Mouse (Mus musculus) embryonic facial prominence, embryonic 14.5 days (tissue): Measurements from ENCODE around the gene Gm11554. TPM values are rescaled to one million over a fixed set of nuclear protein-coding genes. Genes with fewer than 3 reads are reported as not detected.
"Not testable (repeated sequence)": the region's sequence is repeated elsewhere in the genome, so short reads cannot be mapped to it uniquely, and the experiment has no call there.

Source experiments
- ATAC-seq: fragments of 200-750 bp; cut with Nextera tagmentation; 2 replicates; pipeline ENCODE4 v1.8.0; 2017; ENCODE audit warnings: low read depth, moderate number of reproducible peaks, moderate TSS enrichment
- DNase-seq: peaks from one replicate; pipeline ENCODE4 v3.0.0-alpha.2; 2015; ENCODE audit warnings: low spot score
- H3K27ac ChIP-seq: fragments of 300-500 bp; sonication (generic); replicated peaks from 2 replicates; pipeline ENCODE4 v1.5.1; 2014; ENCODE audit warnings: low read depth, mild to moderate bottlenecking, low read length, moderate library complexity
- H3K27me3 ChIP-seq: fragments of 300-500 bp; sonication (generic); replicated peaks from 2 replicates; pipeline ENCODE4 v1.6.1; 2014; ENCODE audit warnings: low read length; ENCODE audit not compliant: control insufficient read depth, insufficient read depth
- H3K36me3 ChIP-seq: fragments of 300-500 bp; sonication (generic); 2 replicates; pipeline ENCODE4 v1.6.1; 2014; ENCODE audit warnings: low read length, mixed read lengths; ENCODE audit not compliant: control insufficient read depth, insufficient read depth
- H3K4me1 ChIP-seq: fragments of 300-500 bp; sonication (generic); 2 replicates; pipeline ENCODE4 v1.6.1; 2014; ENCODE audit warnings: antibody characterized with exemption, low read length; ENCODE audit not compliant: control insufficient read depth, insufficient read depth
- H3K4me2 ChIP-seq: fragments of 300-500 bp; sonication (generic); 2 replicates; pipeline ENCODE4 v1.6.1; 2014; ENCODE audit warnings: low read depth, mild to moderate bottlenecking, low read length, moderate library complexity, mixed read lengths
- H3K4me3 ChIP-seq: fragments of 300-500 bp; sonication (generic); 2 replicates; pipeline ENCODE4 v1.5.1; 2014; ENCODE audit warnings: low read depth, mild to moderate bottlenecking, low read length
- H3K9ac ChIP-seq: fragments of 300-500 bp; sonication (generic); 2 replicates; pipeline ENCODE4 v1.6.1; 2014; ENCODE audit warnings: low read depth, mild to moderate bottlenecking, low read length, moderate library complexity, mixed read lengths
- H3K9me3 ChIP-seq: fragments of 300-500 bp; sonication (generic); 2 replicates; pipeline ENCODE4 v1.6.1; 2016; ENCODE audit warnings: low read length; ENCODE audit not compliant: control insufficient read depth
- WGBS: fragments of 180-500 bp; shearing (Covaris S2); extraction: QIAGEN DNeasy Blood & Tissue Kit; methylation state at CpG from one replicate; pipeline ENCODE4 v1.1.7; 2014; 5-methylcytosine and 5-hydroxymethylcytosine counted together
- polyA plus RNA-seq: library from polyadenylated mRNA; unstranded; fragments of >200 nt; fragmentation: Nextera tagmentation; extraction: Ambion mirVana; gene quantifications from 2 replicates; pipeline ENCODE4 v1.2.1, GENCODE M21; 2014

Gene Gm11554
- polyA plus RNA-seq, 1 experiment from 2014 or later: not detected

GRCm38 (mm10) chr11:99784900-99785299, 19.3 kb downstream of the Gm11554 start, which contains the start of gene Krtap4-9:
Gene Krtap4-9, plus strand, starts transcription at chr11:99785200.
- not testable (repeated sequence) for ATAC-seq, H3K4me3 ChIP-seq, H3K27me3 ChIP-seq, H3K4me1 ChIP-seq, DNase-seq, H3K9me3 ChIP-seq, H3K36me3 ChIP-seq, H3K9ac ChIP-seq, H3K27ac ChIP-seq, H3K4me2 ChIP-seq

DNA sequence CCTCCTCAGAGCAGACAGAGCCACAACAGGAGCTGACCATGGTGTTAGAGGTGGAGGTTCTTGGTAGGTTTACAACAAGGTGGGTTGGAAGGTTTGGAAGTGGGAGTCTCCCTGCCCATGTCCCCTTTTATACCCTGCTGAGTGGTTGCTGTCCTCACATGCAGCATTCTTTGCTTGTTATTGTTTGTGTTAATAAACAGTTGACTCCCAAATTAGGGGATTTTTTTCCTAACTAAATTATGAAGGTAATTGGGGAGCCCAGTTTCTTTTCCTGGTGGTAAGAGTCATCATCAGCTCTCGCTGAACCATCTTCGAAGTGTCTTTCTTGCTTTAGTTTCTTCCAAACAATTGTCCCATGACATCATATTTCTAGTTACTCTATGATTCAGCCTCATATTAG, 23.6 kb downstream of the Gm11554 start, which contains the start of gene Krtap4-8:
Gene Krtap4-8, minus strand, starts transcription at position 101 of the 400 bp plus-strand sequence.
- 91% methylated on average over 2 of the region's 2 CpGs for WGBS
- H3K27ac ChIP-seq: no peak within 1 kb of the TSS
- ATAC-seq: no peak

GRCm38 (mm10) chr11:99778401-99778800, 25.8 kb downstream of the Gm11554 start:
- ATAC-seq: no peak
- Histone ChIP-seq H3K27me3 (no peaks in the 10 kb centered on the region), H3K36me3 (no peaks in the 10 kb centered on the region), H3K4me1 (no peaks in the 10 kb centered on the region), H3K9me3 (no peaks in the 10 kb centered on the region), H3K9ac (no peak overlapping the region), H3K27ac (no peak overlapping the region), H3K4me3 (no peak overlapping the region), H3K4me2 (no peak overlapping the region)
- DNase-seq: no peak
- WGBS: 54% methylated on average over 7 of the region's 7 CpGs

More for the DNA sequence above, 23.6 kb downstream of the Gm11554 start, which contains the start of gene Krtap4-8:
- DNase-seq: no peak
- no peaks in the 10 kb centered on the region for H3K27me3 ChIP-seq
- no peaks in the 10 kb centered on the region for H3K36me3 ChIP-seq
- no peak within 1 kb of the TSS for H3K4me3 ChIP-seq
- H3K4me2 ChIP-seq: no peak within 1 kb of the TSS
- H3K9ac ChIP-seq: no peak within 1 kb of the TSS
- no peaks in the 10 kb centered on the region for H3K4me1 ChIP-seq
- no peaks in the 10 kb centered on the region for H3K9me3 ChIP-seq

- H3K4me2 ChIP-seq, H3K9ac ChIP-seq, H3K4me3 ChIP-seq, H3K27me3 ChIP-seq, H3K36me3 ChIP-seq, H3K4me1 ChIP-seq, ATAC-seq, H3K27ac ChIP-seq, DNase-seq, H3K9me3 ChIP-seq: not testable (repeated sequence)
Measured at GRCm38 (mm10) chr11:99772813-99773212, 31.4 kb downstream of the Gm11554 start, which contains the start of gene Gm11595. Gene Gm11595, minus strand, starts transcription at chr11:99772913.

GRCm38 (mm10) chr11:99768410-99768809, 35.8 kb downstream of the Gm11554 start:
- Histone ChIP-seq H3K4me2 (no peak overlapping the region), H3K4me3 (no peak overlapping the region), H3K9ac (no peak overlapping the region), H3K36me3 (no peaks in the 10 kb centered on the region), H3K27me3 (no peaks in the 10 kb centered on the region), H3K27ac (no peak overlapping the region), H3K9me3 (no peaks in the 10 kb centered on the region), H3K4me1 (no peaks in the 10 kb centered on the region)
- 60% methylated on average over 2 of the region's 2 CpGs for WGBS
- ATAC-seq (no peak), DNase-seq (no peak)

DNA sequence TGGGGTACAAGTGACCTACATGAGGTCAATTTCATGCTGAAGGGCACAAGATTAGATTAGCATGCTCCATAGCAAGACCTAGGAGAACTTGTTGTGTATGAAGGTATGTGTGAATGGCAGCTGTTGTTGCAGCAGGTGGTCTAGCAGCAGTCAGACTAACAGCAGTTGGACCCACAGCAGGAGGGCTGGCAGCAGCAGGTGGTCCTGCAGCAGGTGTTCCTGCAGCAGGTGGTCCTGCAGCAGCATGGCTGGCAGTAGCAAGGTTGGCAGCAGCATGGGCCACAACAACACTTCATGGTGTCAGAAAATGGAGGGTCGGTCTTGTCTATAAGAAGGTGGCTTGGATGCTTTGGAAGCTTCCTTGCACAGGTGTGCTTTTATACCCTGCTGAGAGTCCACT, 45.4 kb downstream of the Gm11554 start:
- Histone ChIP-seq H3K27me3 (no peaks in the 10 kb centered on the region), H3K4me2 (no peak overlapping the region), H3K4me3 (no peak overlapping the region), H3K4me1 (no peaks in the 10 kb centered on the region), H3K27ac (no peak overlapping the region), H3K36me3 (no peaks in the 10 kb centered on the region), H3K9ac (no peak overlapping the region), H3K9me3 (no peaks in the 10 kb centered on the region)
- ATAC-seq (no peak), DNase-seq (no peak)
- WGBS: 84% methylated on average over 1 of the region's 1 CpGs

Other genes starting within 250 kb of the Gm11554 start
- gene Krtap3-2, start 247.6 kb downstream of the Gm11554 start, polyA plus RNA-seq: not detected in 2 replicates
- not detected in 2 replicates for gene Gm11939, start 245.0 kb downstream of the Gm11554 start, polyA plus RNA-seq
- gene Krtap3-1, start 237.8 kb downstream of the Gm11554 start, polyA plus RNA-seq: 0.51 TPM in 1 of 2 replicates, not detected in the other
- not detected in 2 replicates for gene Krtap1-5, start 223.4 kb downstream of the Gm11554 start, polyA plus RNA-seq
- not detected in 2 replicates for gene Krtap1-4, start 220.8 kb downstream of the Gm11554 start, polyA plus RNA-seq
- gene Krtap1-3, start 213.1 kb downstream of the Gm11554 start, polyA plus RNA-seq: 0.26 TPM in 1 of 2 replicates, not detected in the other
- gene Krtap9-3, start 206.3 kb downstream of the Gm11554 start, polyA plus RNA-seq: not detected in 2 replicates
- not detected in 2 replicates for gene Gm11938, start 201.1 kb downstream of the Gm11554 start, polyA plus RNA-seq
- gene Gm11937, start 194.3 kb downstream of the Gm11554 start, polyA plus RNA-seq: not detected in 2 replicates
- 0.54 TPM in 1 of 2 replicates, not detected in the other for gene Krtap2-4, start 189.6 kb downstream of the Gm11554 start, polyA plus RNA-seq
- gene Gm11562, start 184.0 kb downstream of the Gm11554 start, polyA plus RNA-seq: not detected in 2 replicates
- not detected in 2 replicates for gene Krtap4-1, start 176.2 kb downstream of the Gm11554 start, polyA plus RNA-seq
- gene Krtap4-2, start 169.4 kb downstream of the Gm11554 start, polyA plus RNA-seq: not detected in 2 replicates
- gene Krtap4-7, start 160.4 kb downstream of the Gm11554 start, polyA plus RNA-seq: 0.29 TPM in 1 of 2 replicates, not detected in the other
- gene Gm11555, start 154.2 kb downstream of the Gm11554 start, polyA plus RNA-seq: not detected in 2 replicates
- 0.17 TPM in 1 of 2 replicates, not detected in the other for gene Gm11563, start 145.5 kb downstream of the Gm11554 start, polyA plus RNA-seq
- gene Krtap4-6, start 138.5 kb downstream of the Gm11554 start, polyA plus RNA-seq: not detected in 2 replicates
- not detected in 2 replicates for gene Gm14190, start 113.7 kb downstream of the Gm11554 start, polyA plus RNA-seq
- not detected in 2 replicates for gene Gm14180, start 70.2 kb downstream of the Gm11554 start, polyA plus RNA-seq
- gene Gm11595, start 31.5 kb downstream of the Gm11554 start, polyA plus RNA-seq: not detected in 2 replicates
- not detected in 2 replicates for gene Krtap4-8, start 23.7 kb downstream of the Gm11554 start, polyA plus RNA-seq
- not detected in 2 replicates for gene Krtap4-9, start 19.2 kb downstream of the Gm11554 start, polyA plus RNA-seq
- gene Gm11596, start 11.0 kb downstream of the Gm11554 start, polyA plus RNA-seq: not detected in 2 replicates
- gene Gm11569, start 5.5 kb downstream of the Gm11554 start, polyA plus RNA-seq: not detected in 2 replicates
- gene Krtap4-13, start 5.4 kb upstream of the Gm11554 start, polyA plus RNA-seq: not detected in 2 replicates
- gene Gm11564, start 11.2 kb upstream of the Gm11554 start, polyA plus RNA-seq: not detected in 2 replicates
- not detected in 2 replicates for gene 2300003K06Rik, start 33.6 kb upstream of the Gm11554 start, polyA plus RNA-seq
- gene Krtap4-16, start 47.2 kb upstream of the Gm11554 start, polyA plus RNA-seq: not detected in 2 replicates
- not detected in 2 replicates for gene Gm11568, start 53.5 kb upstream of the Gm11554 start, polyA plus RNA-seq
- not detected in 2 replicates for gene Gm11559, start 60.0 kb upstream of the Gm11554 start, polyA plus RNA-seq
- gene Krtap9-1, start 68.9 kb upstream of the Gm11554 start, polyA plus RNA-seq: not detected in 2 replicates
- not detected in 2 replicates for gene Gm11567, start 74.7 kb upstream of the Gm11554 start, polyA plus RNA-seq
- not detected in 2 replicates for gene Krtap31-1, start 103.5 kb upstream of the Gm11554 start, polyA plus RNA-seq
- not detected in 2 replicates for gene Gm11565, start 110.3 kb upstream of the Gm11554 start, polyA plus RNA-seq
- gene Krtap31-2, start 131.8 kb upstream of the Gm11554 start, polyA plus RNA-seq: not detected in 2 replicates
- not detected in 2 replicates for gene Krtap9-5, start 144.0 kb upstream of the Gm11554 start, polyA plus RNA-seq
- gene Krtap29-1, start 174.6 kb upstream of the Gm11554 start, polyA plus RNA-seq: not detected in 2 replicates
- 0.26 TPM in 1 of 2 replicates, not detected in the other for gene Krtap16-1, start 182.2 kb upstream of the Gm11554 start, polyA plus RNA-seq
- gene Krtap17-1, start 189.5 kb upstream of the Gm11554 start, polyA plus RNA-seq: 0.38 and 0.63 TPM in 2 replicates
- 0.20 and 0.54 TPM in 2 replicates for gene Krt33a, start 211.8 kb upstream of the Gm11554 start, polyA plus RNA-seq
- 0.96 and 1.3 TPM in 2 replicates for gene Krt33b, start 225.4 kb upstream of the Gm11554 start, polyA plus RNA-seq
- gene Krt34, start 237.1 kb upstream of the Gm11554 start, polyA plus RNA-seq: 0.40 TPM in 1 of 2 replicates, not detected in the other
- 0.30 and 1.3 TPM in 2 replicates for gene Krt31, start 246.1 kb upstream of the Gm11554 start, polyA plus RNA-seq